In the genomic region with DNA sequence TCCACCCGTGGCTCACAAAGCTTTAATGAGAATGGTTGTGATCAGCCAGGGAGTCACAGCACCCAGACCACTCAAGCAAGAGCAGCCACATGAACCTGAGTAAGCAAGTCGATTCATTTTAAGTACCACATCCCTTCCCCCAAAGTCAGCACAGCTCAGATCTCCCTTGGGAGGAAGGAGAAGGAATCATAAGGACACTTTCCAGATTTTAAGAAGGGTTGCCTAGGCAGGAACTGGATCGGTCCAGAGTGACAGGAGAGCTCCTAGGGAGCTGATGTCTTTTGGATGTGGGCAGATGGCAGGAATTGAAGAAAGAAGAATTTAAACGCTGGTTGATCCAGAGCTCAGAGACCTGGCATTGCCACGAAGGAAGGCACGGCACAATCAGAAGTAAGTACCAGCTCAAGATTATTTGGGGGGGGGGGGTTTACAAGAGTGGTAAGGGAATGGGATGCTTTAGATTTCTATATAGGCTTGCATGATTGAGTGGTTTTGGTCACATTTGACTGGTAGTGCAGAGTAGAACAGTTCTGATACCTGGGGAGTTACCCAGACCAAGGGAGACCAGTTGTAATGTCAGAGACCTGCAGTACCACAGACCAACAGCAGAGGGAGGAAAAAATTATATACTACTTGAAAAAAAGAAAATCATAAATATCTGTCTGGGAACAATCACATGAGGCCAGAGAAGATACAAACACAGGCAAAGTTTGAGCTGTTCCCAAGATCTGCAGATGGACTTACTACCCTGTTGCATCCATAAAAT, we compare ENCODE assay signal across 8 mouse cellular contexts.
DNase-seq lines count a peak whose midpoint lies in the region; ATAC-seq and TF ChIP-seq lines count a peak whose summit lies in the region.

No protein-coding gene starts in this region.

- TF ChIP-seq CTCF in thymus, adult 2 months (IDR thresholded peaks at IDR 0.05; ENCODE audit: borderline replicate concordance, control insufficient read depth, extremely low read depth, insufficient read depth, low read length, poor library complexity): no peak

- ATAC-seq in erythroid progenitor cell, adult 5-6 weeks (replicated peaks; ENCODE audit: low FRiP score, poor library complexity, severe bottlenecking): no peak

- no peaks in the 10 kb centered on the region for H3K36me3 ChIP-seq in thymus, adult 2 months (ENCODE audit: control insufficient read depth, insufficient read depth, low read length)

- DNase-seq in heart, adult 11 months: peak; percentile 96
- DNase-seq in heart, postnatal 25 days (ENCODE audit: low spot score): no peak
- peak; percentile 25 for DNase-seq in right cerebral cortex, adult 18-20 months
- DNase-seq in right cerebral cortex, postnatal 25 days: no peak
- peak; percentile 50 for DNase-seq in embryo, embryonic 10.5 days (ENCODE audit: low spot score)
- peak; percentile 57 for DNase-seq in kidney, postnatal 14 days
- DNase-seq in thymus, adult 2 months: no peak

- H3K4me1 ChIP-seq in thymus, adult 2 months (replicated peaks; ENCODE audit: control insufficient read depth, insufficient read depth, low read length): no peaks in the 10 kb centered on the region

- H3K27ac ChIP-seq in thymus, adult 2 months (ENCODE audit: control insufficient read depth, insufficient read depth, low read length): no peak overlapping the region

- intact Hi-C loops in heart, postnatal 25 days (cut with DNase I): loop anchor here (1.0 kb wide), 2 partner anchors 22 to 45 kb away; no protein-coding TSS in a partner anchor

- no peaks in the 10 kb centered on the region for H3K27me3 ChIP-seq in thymus, adult 2 months (ENCODE audit: control insufficient read depth, insufficient read depth, low read length)

- H3K4me3 ChIP-seq in thymus, adult 2 months (ENCODE audit: control insufficient read depth, insufficient read depth, low read length): no peak overlapping the region

- no peak for TF ChIP-seq POLR2A in thymus, adult 2 months (IDR thresholded peaks at IDR 0.05; ENCODE audit: control insufficient read depth, extremely low read depth, insufficient read depth, low read length, poor library complexity)

- 81% methylated on average over 6 of the region's 6 CpGs for WGBS in thymus, adult 2 months

Comparison
In these comparisons a context has a peak if more than half of its experiments do, and no peak if none do; other contexts are left out.
1. DNase-seq: peak in heart, adult 11 months (single experiment), right cerebral cortex, adult 18-20 months (single experiment), embryo, embryonic 10.5 days (single experiment) and kidney, postnatal 14 days (single experiment); none in heart, postnatal 25 days (single experiment), right cerebral cortex, postnatal 25 days (single experiment) and thymus, adult 2 months (single experiment).